Comparison of ENCODE assay signal across 9 mouse cellular contexts in the genomic region with DNA sequence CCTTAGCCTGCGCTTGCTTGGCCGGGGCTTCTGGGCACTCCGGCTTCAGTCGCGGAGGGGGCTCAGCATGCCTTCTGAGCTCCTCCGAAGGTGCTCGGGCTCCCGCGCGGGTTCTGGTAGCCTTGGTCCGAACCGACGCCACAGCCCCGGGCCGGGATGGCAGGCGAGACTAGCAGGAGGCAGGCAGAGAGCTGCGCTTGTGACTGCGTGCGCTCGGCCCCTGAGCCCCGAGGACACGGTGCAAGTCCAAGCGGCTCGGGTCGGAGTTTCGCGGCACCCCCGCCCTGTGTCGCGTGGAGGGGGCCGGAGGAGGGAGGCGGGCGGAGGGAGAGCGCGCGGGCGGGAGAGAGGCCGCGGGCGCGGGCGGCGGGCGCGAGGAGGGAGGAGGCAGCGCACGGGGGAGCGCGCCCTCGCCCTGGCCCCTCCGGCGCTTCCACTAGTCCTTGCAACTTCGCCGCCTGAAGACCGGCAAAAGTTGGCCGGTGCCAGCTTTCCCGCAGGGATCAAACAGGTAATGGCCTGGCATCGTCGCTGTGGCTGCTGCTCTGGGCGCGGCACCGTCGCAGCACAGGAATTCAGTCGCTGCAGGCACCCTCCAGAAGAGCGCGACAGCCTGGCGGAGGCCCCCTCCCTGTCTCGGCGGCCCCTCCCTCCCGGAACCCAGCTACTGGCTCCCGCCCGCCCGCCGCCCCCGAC.
DNase-seq lines count a peak whose midpoint lies in the region; ATAC-seq and TF ChIP-seq lines count a peak whose summit lies in the region.
"Had no signal": no experiment of that assay in that cellular context is flagged by ENCODE, and none has a peak within 500 bp of the region (broad histone marks: within the 10 kb centered on the region; RNA-seq: fewer than 3 reads in every experiment).

No protein-coding gene starts in this region.

- 0 out of 2 replicates have a peak overlapping the region, but pooled peaks have one; percentile 16 for H3K9ac ChIP-seq in heart, adult 2 months (ENCODE audit: low read depth, low read length)
- H3K9ac ChIP-seq in forebrain, embryonic 16.5 days (replicated peaks; ENCODE audit: low read depth, low read length) = peak overlapping the region; percentile 64
- peak overlapping the region; percentile 46 for H3K9ac ChIP-seq in hindbrain, postnatal 0 days (replicated peaks; ENCODE audit: low read length)
- peak overlapping the region; percentile 70 for H3K9ac ChIP-seq in neural tube, embryonic 13.5 days

- no peak for TF ChIP-seq CTCF in heart, adult 2 months (IDR thresholded peaks at IDR 0.05)
- no peak for TF ChIP-seq CTCF in hindbrain, postnatal 0 days (IDR thresholded peaks at IDR 0.05; ENCODE audit: low read depth)

- no peaks in the 10 kb centered on the region for H3K36me3 ChIP-seq in heart, adult 2 months (ENCODE audit: control insufficient read depth, insufficient read depth, low read length)
- H3K36me3 ChIP-seq in forebrain, embryonic 16.5 days (ENCODE audit: control insufficient read depth, insufficient read depth) = no peaks in the 10 kb centered on the region
- no peaks in the 10 kb centered on the region for H3K36me3 ChIP-seq in hindbrain, postnatal 0 days (ENCODE audit: insufficient read depth, low read length)
- no peaks in the 10 kb centered on the region for H3K36me3 ChIP-seq in neural tube, embryonic 13.5 days
- H3K36me3 ChIP-seq: G1E had no signal

- H3K4me1 ChIP-seq in heart, adult 2 months (ENCODE audit: control insufficient read depth, insufficient read depth, low read length) = no peaks in the 10 kb centered on the region
- H3K4me1 ChIP-seq in forebrain, embryonic 16.5 days (replicated peaks; ENCODE audit: control insufficient read depth, insufficient read depth, low read length) = 0 out of 2 replicates have a peak, but pooled peaks cover 3% of the 10 kb centered on the region
- no peaks in the 10 kb centered on the region for H3K4me1 ChIP-seq in hindbrain, postnatal 0 days (ENCODE audit: insufficient read depth, low read length)
- H3K4me1 ChIP-seq in neural tube, embryonic 13.5 days (replicated peaks) = peaks cover 7% of the 10 kb centered on the region; the same call in 1 of the 2 replicates

- TF ChIP-seq POLR2A in heart, adult 2 months (IDR thresholded peaks at IDR 0.05; ENCODE audit: insufficient read depth, low read depth, low read length) = no peak

- no peak overlapping the region for H3K27ac ChIP-seq in heart, adult 2 months
- peak overlapping the region; percentile 44; the same call in 1 of the 2 replicates for H3K27ac ChIP-seq in forebrain, embryonic 16.5 days (ENCODE audit: low read length)
- peak overlapping the region; percentile 41; the same call in 1 of the 2 replicates for H3K27ac ChIP-seq in hindbrain, postnatal 0 days
- H3K27ac ChIP-seq in neural tube, embryonic 13.5 days (replicated peaks) = no peak overlapping the region

- DNase-seq in heart, adult 2 months = peak; percentile 10 to 24
- DNase-seq in heart, adult 8-10 months (ENCODE audit: low spot score) = no peak
- DNase-seq in cerebellum, adult 11 months = peak; percentile 6
- peak; percentile 40 for DNase-seq in hindbrain, postnatal 0 days (ENCODE audit: low spot score)
- DNase-seq in left cerebral cortex, postnatal 36 days (ENCODE audit: low spot score in 2 of 2) = peak; percentile 28 to 48
- peak; percentile 30 for DNase-seq in testis, postnatal 14 days (ENCODE audit: low spot score)

- H3K27me3 ChIP-seq in heart, adult 2 months (ENCODE audit: control insufficient read depth, insufficient read depth, low read length) = 0 out of 2 replicates have a peak, but pooled peaks cover 2% of the 10 kb centered on the region
- H3K27me3 ChIP-seq in forebrain, embryonic 16.5 days (replicated peaks; ENCODE audit: control insufficient read depth, insufficient read depth, low read length) = no peaks in the 10 kb centered on the region
- no peaks in the 10 kb centered on the region for H3K27me3 ChIP-seq in hindbrain, postnatal 0 days (ENCODE audit: insufficient read depth, low read length)
- H3K27me3 ChIP-seq in neural tube, embryonic 13.5 days = no peaks in the 10 kb centered on the region

- peak; percentile 77 for ATAC-seq in forebrain, embryonic 16.5 days
- ATAC-seq in hindbrain, postnatal 0 days = peak; percentile 75
- ATAC-seq in neural tube, embryonic 13.5 days (ENCODE audit: low read depth) = peak; percentile 88

- intact Hi-C loops in heart, adult 2 months (cut with DNase I) = no loop called here
- intact Hi-C loops in left cerebral cortex, postnatal 36 days (cut with DNase I) = loop anchor here (10.0 kb wide), 2 partner anchors 160 to 510 kb away; no protein-coding TSS in a partner anchor

- H3K4me2 ChIP-seq in forebrain, embryonic 16.5 days (ENCODE audit: low read length) = peak overlapping the region; percentile 65
- H3K4me2 ChIP-seq in hindbrain, postnatal 0 days (ENCODE audit: low read depth, low read length) = peak overlapping the region; percentile 61
- peak overlapping the region; percentile 69 for H3K4me2 ChIP-seq in neural tube, embryonic 13.5 days

- no peaks in the 10 kb centered on the region for H3K79me2 ChIP-seq in heart, adult 2 months (replicated peaks; ENCODE audit: control insufficient read depth, insufficient read depth, low read length)

- 13% methylated on average over 63 of the region's 75 CpGs for WGBS in heart, adult 2 months
- WGBS in forebrain, embryonic 16.5 days = 26% methylated on average over 36 of the region's 75 CpGs
- WGBS in hindbrain, postnatal 0 days = 34% methylated on average over 70 of the region's 75 CpGs
- WGBS in neural tube, embryonic 13.5 days = 17% methylated on average over 47 of the region's 75 CpGs

- TF ChIP-seq EP300 in heart, adult 2 months (IDR thresholded peaks at IDR 0.05; ENCODE audit: insufficient read depth, low read depth, low read length) = no peak

- H3K4me3 ChIP-seq in heart, adult 2 months = peak overlapping the region; percentile 36; the same call in 1 of the 2 replicates
- peak overlapping the region; percentile 62 for H3K4me3 ChIP-seq in forebrain, embryonic 16.5 days (replicated peaks; ENCODE audit: low read length)
- H3K4me3 ChIP-seq in hindbrain, postnatal 0 days (ENCODE audit: low read length) = peak overlapping the region; percentile 54
- peak overlapping the region; percentile 56 for H3K4me3 ChIP-seq in neural tube, embryonic 13.5 days

- no peaks in the 10 kb centered on the region for H3K9me3 ChIP-seq in forebrain, embryonic 16.5 days (ENCODE audit: control insufficient read depth, low read length)
- no peaks in the 10 kb centered on the region for H3K9me3 ChIP-seq in hindbrain, postnatal 0 days (ENCODE audit: low read length)
- no peaks in the 10 kb centered on the region for H3K9me3 ChIP-seq in neural tube, embryonic 13.5 days

Comparison
In these comparisons a context has a peak if more than half of its experiments do, and no peak if none do; other contexts are left out.
1. H3K27ac ChIP-seq: peak in forebrain, embryonic 16.5 days (single experiment) and hindbrain, postnatal 0 days (single experiment); none in heart, adult 2 months (single experiment) and neural tube, embryonic 13.5 days (single experiment).
2. H3K9ac ChIP-seq: peak in every context shown above with its lines; median percentile 70 in neural tube, embryonic 13.5 days; 64 in forebrain, embryonic 16.5 days; 46 in hindbrain, postnatal 0 days; 16 in heart, adult 2 months.
3. Peak in every context shown above with its lines, with median percentiles within 50 percentile points of each other: H3K4me3 ChIP-seq, ATAC-seq and H3K4me2 ChIP-seq.